Mouse (Mus musculus) lung, embryonic 16.5 days (tissue): ENCODE data around the gene Rps29. TPM values are rescaled to one million over a fixed set of nuclear protein-coding genes. Genes with fewer than 3 reads are reported as not detected.

ENCODE experiments used
- ATAC-seq: fragments of 200-750 bp; cut with Nextera tagmentation; 2 replicates; pipeline ENCODE4 v1.8.0; 2017; ENCODE audit warnings: low read depth, mild to moderate bottlenecking, moderate library complexity
- H3K27ac ChIP-seq: fragments of 300-500 bp; sonication (generic); 2 replicates; pipeline ENCODE4 v1.5.1; 2014; ENCODE audit warnings: mild to moderate bottlenecking, control low read depth, low read length
- H3K27me3 ChIP-seq: fragments of 300-500 bp; sonication (generic); 2 replicates; pipeline ENCODE4 v1.6.1; 2014; ENCODE audit warnings: low read depth, low read length, mixed read lengths; ENCODE audit not compliant: control insufficient read depth, insufficient read depth
- H3K36me3 ChIP-seq: fragments of 300-500 bp; sonication (generic); 2 replicates; pipeline ENCODE4 v1.6.1; 2014; ENCODE audit warnings: low read length; ENCODE audit not compliant: control insufficient read depth, insufficient read depth
- H3K4me1 ChIP-seq: fragments of 300-500 bp; sonication (generic); replicated peaks from 2 replicates; pipeline ENCODE4 v1.6.1; 2014; ENCODE audit warnings: low read length, mixed read lengths; ENCODE audit not compliant: control insufficient read depth, insufficient read depth
- H3K4me2 ChIP-seq: fragments of 300-500 bp; sonication (generic); 2 replicates; pipeline ENCODE4 v1.6.1; 2014; ENCODE audit warnings: low read depth, low read length, control low read depth
- H3K4me3 ChIP-seq: fragments of 300-500 bp; sonication (generic); 2 replicates; pipeline ENCODE4 v1.5.1; 2014; ENCODE audit warnings: mild to moderate bottlenecking, low read length, control low read depth
- H3K9ac ChIP-seq: fragments of 300-500 bp; sonication (generic); 2 replicates; pipeline ENCODE4 v1.6.1; 2014; ENCODE audit warnings: low read length, control low read depth
- H3K9me3 ChIP-seq: fragments of 300-500 bp; sonication (generic); 2 replicates; pipeline ENCODE4 v1.6.1; 2016; ENCODE audit warnings: low read length; ENCODE audit not compliant: control insufficient read depth
- WGBS: fragments of 180-500 bp; shearing (Covaris S2); extraction: QIAGEN DNeasy Blood & Tissue Kit; methylation state at CpG from one replicate; pipeline ENCODE4 v1.1.7; 2014; 5-methylcytosine and 5-hydroxymethylcytosine counted together
- polyA plus RNA-seq: library from polyadenylated mRNA; unstranded; fragments of >200 nt; fragmentation: Nextera tagmentation; extraction: Ambion mirVana; gene quantifications from 2 replicates; pipeline ENCODE4 v1.2.1, GENCODE M21; 2015

The Rps29 gene
- polyA plus RNA-seq, 1 experiment from 2014 or later = 1,851 TPM

DNA sequence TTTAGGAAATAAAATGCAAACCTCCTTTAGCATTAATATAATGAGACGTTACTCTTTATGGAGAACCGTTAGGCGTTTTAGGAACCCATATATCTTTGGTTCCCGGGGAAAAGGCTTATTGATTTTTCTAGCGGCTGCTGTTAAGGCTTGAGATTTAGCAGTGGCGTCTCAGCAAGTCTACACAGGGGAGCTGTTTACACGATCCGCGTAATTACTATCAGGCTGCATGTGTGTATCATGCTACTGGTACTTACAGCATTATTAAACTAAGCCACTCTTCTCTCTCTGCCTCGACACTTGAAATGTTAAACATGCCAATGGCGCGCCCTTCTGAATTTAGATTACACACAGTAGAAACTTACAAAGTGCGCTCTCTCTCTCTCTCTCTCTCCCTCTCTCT lies 8.9 kb downstream of the Rps29 start:
- Histone ChIP-seq H3K9me3 (no peaks in the 10 kb centered on the region), H3K9ac (no peak overlapping the region), H3K27me3 (no peaks in the 10 kb centered on the region), H3K4me1 (no peaks in the 10 kb centered on the region), H3K36me3 (no peaks in the 10 kb centered on the region), H3K4me2 (no peak overlapping the region), H3K27ac (no peak overlapping the region), H3K4me3 (no peak overlapping the region)
- 70% methylated on average over 13 of the region's 13 CpGs for WGBS
- ATAC-seq = no peak

DNA sequence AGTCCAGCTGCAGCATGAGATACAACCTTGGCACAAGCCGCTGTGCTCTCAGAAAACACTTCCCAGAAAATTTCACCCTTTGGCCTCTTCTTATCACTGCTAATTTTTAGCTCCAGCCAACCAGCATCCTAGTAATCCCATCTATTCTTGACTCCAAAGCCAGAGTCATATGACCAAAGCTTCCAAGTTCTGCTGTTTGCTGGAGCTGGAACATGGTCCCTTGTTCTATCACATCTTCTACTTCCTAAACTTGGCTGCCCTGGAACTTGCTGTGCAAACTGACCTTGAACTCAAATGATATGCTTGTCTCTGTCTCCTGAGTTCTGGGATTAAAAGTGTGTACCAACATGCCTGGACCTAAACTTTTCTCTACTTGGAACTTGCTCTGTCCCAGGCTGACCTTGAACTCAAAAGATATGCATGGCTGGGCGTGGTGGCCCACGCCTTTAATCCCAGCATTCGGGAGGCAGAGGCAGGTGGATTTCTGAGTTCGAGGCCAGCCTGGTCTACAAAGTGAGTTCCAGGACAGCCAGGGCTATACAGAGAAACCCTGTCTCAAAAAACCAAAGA lies 11.7 kb downstream of the Rps29 start:
- no peak overlapping the region for H3K4me3 ChIP-seq
- ATAC-seq = no peak
- H3K9me3 ChIP-seq = no peaks in the 10 kb centered on the region
- WGBS = 88% methylated on average over 5 of the region's 5 CpGs
- no peak overlapping the region for H3K9ac ChIP-seq
- no peak overlapping the region for H3K4me2 ChIP-seq
- H3K27me3 ChIP-seq = no peaks in the 10 kb centered on the region
- H3K27ac ChIP-seq = no peak overlapping the region
- no peaks in the 10 kb centered on the region for H3K36me3 ChIP-seq
- no peaks in the 10 kb centered on the region for H3K4me1 ChIP-seq

DNA sequence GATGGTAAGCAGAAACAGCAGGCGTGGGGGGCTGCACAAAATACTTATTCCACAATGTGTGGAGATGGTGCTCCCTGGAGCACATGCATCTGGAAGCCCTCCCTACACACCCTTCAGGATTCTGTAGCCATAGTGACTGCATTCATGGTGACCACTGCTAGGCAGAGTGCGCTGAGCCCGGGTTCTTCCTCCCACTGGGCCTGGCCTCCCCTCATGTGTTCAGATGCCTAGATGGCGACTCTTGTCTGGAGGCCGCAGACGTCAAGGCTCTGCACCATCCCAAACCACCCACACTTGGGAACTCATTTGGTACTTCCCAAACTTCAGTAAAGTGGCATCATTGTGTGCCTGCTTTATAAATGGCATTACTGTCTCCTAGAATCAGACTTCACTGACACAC lies 15.5 kb downstream of the Rps29 start:
- Histone ChIP-seq H3K9me3 (no peaks in the 10 kb centered on the region), H3K4me1 (no peaks in the 10 kb centered on the region), H3K9ac (no peak overlapping the region), H3K4me3 (no peak overlapping the region), H3K4me2 (no peak overlapping the region), H3K36me3 (no peaks in the 10 kb centered on the region), H3K27ac (no peak overlapping the region), H3K27me3 (no peaks in the 10 kb centered on the region)
- no peak for ATAC-seq
- 84% methylated on average over 6 of the region's 6 CpGs for WGBS

DNA sequence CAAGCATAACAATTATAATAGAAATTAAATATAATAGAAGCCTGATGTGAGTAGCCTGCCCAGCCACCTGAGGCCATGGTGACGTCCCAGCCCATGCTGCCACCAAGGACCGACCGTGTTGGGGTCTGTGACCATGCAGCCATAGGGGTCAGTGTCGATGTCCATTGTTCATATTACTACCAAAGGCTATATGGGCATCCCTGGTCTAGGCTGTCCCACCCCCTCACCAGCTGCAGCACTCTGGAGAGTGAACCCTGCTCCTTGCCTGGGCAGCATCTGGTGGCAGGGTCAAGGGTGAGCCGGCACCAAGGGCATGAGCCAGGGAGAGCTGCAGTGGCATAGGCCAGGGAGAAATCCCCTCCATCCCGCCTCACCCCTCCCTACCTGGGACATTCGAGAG lies 19.1 kb downstream of the Rps29 start:
- no peaks in the 10 kb centered on the region for H3K9me3 ChIP-seq
- H3K4me3 ChIP-seq = no peak overlapping the region
- no peak for ATAC-seq
- no peak overlapping the region for H3K27ac ChIP-seq
- H3K9ac ChIP-seq = no peak overlapping the region
- 82% methylated on average over 7 of the region's 7 CpGs for WGBS
- no peaks in the 10 kb centered on the region for H3K27me3 ChIP-seq
- H3K36me3 ChIP-seq = no peaks in the 10 kb centered on the region
- no peaks in the 10 kb centered on the region for H3K4me1 ChIP-seq
- no peak overlapping the region for H3K4me2 ChIP-seq

DNA sequence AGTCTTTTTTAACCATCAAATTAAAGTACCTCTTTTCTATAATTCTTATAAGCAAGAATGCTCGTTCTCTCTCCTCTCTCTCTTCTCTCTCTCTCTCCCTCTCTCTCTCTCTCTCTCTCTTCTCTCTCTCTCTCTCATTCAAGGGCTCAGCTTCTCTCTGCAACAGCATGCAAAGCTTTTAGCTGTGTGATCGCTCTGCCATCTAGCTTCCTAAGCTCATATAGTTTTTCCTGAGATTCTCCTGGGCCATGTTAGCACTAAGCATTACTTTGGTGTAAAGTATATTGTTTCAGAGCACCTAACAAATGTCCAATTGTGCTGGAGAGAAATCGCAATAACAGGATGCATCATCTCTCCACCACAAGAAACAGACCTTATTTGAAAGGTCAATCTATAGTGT lies 19.8 kb downstream of the Rps29 start:
- no peak overlapping the region for H3K4me3 ChIP-seq
- no peak overlapping the region for H3K4me2 ChIP-seq
- H3K27me3 ChIP-seq = no peaks in the 10 kb centered on the region
- no peaks in the 10 kb centered on the region for H3K9me3 ChIP-seq
- no peak overlapping the region for H3K9ac ChIP-seq
- ATAC-seq = no peak
- no peaks in the 10 kb centered on the region for H3K4me1 ChIP-seq
- H3K36me3 ChIP-seq = no peaks in the 10 kb centered on the region
- no peak overlapping the region for H3K27ac ChIP-seq
- 88% methylated on average over 3 of the region's 3 CpGs for WGBS

DNA sequence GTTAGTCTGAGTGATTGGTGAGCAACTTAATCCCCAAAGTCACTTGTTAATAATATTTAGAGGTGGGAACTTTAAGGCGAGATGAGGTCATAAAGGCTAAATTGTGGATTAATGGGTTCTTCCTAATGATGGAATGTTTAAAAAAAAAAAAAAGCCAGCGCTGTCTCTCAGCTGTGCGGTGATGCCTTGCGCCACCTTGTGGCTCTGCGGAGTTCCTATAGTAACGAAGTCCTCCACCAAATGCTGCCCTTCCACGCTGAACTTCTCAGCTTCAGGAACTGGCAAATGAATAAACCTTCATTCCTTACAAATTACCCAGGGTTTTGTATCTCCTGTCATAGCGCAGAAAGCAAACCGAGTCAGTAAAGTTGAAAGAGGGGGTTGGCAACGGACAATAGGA lies 27.0 kb downstream of the Rps29 start:
- no peak overlapping the region for H3K4me3 ChIP-seq
- no peaks in the 10 kb centered on the region; the same call in 1 of the 2 replicates for H3K4me1 ChIP-seq
- H3K9me3 ChIP-seq = no peaks in the 10 kb centered on the region
- no peak overlapping the region for H3K27ac ChIP-seq
- no peak overlapping the region for H3K9ac ChIP-seq
- H3K4me2 ChIP-seq = no peak overlapping the region
- 10% methylated on average over 10 of the region's 10 CpGs for WGBS
- no peaks in the 10 kb centered on the region for H3K27me3 ChIP-seq
- ATAC-seq = no peak
- no peaks in the 10 kb centered on the region for H3K36me3 ChIP-seq

DNA sequence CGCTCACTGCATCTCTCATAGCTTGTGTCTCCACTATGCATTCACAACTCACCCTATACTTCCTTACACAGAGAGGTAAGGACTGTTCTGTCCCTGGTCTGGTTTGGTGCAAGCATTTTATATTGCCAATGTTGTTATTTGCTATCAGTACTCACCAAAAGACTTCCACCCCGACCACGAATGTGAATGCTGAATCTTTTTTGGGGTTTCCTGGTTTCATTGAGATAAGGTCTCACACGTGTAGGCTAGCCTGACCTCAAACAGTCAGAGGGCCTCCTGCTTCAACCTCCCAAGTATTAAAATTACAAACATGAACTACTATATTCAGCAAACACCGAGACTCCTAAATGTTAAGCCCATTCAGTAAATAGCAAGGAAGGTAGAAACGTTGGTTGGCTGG lies 27.7 kb downstream of the Rps29 start:
- Histone ChIP-seq H3K9ac (no peak overlapping the region), H3K27ac (no peak overlapping the region), H3K9me3 (no peaks in the 10 kb centered on the region), H3K4me2 (no peak overlapping the region), H3K36me3 (no peaks in the 10 kb centered on the region), H3K4me3 (no peak overlapping the region), H3K27me3 (no peaks in the 10 kb centered on the region), H3K4me1 (no peaks in the 10 kb centered on the region; the same call in 1 of the 2 replicates)
- ATAC-seq = no peak
- whole genome bisulfite sequencing = 83% methylated on average over 6 of the region's 6 CpGs

DNA sequence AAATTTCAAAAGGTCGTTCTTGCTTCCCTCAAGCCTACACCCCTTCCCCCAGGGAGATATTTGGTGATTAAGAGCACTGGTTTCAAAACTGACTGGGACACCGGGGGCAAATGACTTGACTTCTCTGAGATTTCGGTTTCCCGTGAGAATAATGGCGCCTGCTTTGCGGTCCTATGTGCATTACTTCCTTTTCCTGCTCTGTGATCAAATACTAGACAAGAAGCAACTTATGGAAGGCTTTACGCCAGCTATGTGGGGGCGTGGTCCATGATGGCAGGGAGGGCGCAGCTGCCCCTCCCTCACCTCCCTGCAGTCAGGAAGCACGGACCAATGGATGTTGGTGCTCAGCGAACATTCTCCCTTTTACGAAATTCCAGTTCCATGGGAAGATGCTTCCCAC lies 28.5 kb downstream of the Rps29 start:
- Histone ChIP-seq H3K9ac (no peak overlapping the region), H3K4me1 (no peaks in the 10 kb centered on the region; the same call in 1 of the 2 replicates), H3K4me3 (no peak overlapping the region), H3K27ac (no peak overlapping the region), H3K27me3 (no peaks in the 10 kb centered on the region), H3K9me3 (no peaks in the 10 kb centered on the region), H3K36me3 (no peaks in the 10 kb centered on the region), H3K4me2 (peak overlapping the region; percentile 43)
- no peak for ATAC-seq
- 65% methylated on average over 12 of the region's 12 CpGs for WGBS

DNA sequence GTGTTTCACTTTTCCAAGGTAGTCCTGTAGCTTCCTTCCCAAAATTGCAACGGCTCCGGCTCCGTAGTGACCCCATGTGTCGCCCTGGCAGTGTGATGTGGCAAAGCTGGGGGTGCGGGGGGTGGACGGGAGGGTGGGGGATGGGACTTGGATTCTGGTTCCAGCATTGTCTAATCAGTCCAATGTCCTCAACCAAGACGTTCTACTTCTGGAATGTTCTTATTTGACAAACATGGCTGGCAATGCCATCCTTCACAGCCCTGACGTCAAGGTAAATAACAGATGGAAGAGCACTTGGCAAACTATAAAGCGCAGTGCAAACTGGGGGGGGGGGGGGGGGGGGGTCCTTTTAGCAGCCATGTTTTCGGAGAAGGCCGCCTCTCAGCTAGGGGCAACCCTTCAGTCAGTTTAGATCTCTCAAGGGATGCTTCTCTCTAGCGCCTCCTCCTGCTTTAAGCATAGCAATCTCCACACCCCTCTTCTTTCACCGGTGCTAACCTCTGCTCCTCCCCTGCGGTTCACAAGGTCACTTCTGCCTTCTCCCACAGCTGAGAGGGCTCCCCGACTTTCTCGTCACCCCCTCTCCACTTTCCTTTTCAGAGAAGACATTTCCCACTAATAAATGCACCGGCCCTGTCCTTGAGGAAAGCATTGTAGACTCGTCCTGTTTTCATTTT lies 29.2 kb downstream of the Rps29 start:
- no peak for ATAC-seq
- H3K27me3 ChIP-seq = no peaks in the 10 kb centered on the region
- H3K4me2 ChIP-seq = peak overlapping the region; percentile 43
- no peaks in the 10 kb centered on the region; the same call in 1 of the 2 replicates for H3K4me1 ChIP-seq
- peak overlapping the region; percentile 26 for H3K4me3 ChIP-seq
- no peak overlapping the region for H3K27ac ChIP-seq
- no peak overlapping the region for H3K9ac ChIP-seq
- 28% methylated on average over 18 of the region's 18 CpGs for WGBS
- no peaks in the 10 kb centered on the region for H3K36me3 ChIP-seq
- H3K9me3 ChIP-seq = no peaks in the 10 kb centered on the region
